Mouse (Mus musculus) liver, postnatal 0 days (tissue): Measurements from ENCODE around the gene Ccser1. TPM values are rescaled to one million over a fixed set of nuclear protein-coding genes. Genes with fewer than 3 reads are reported as not detected.

ENCODE experiments used
- ATAC-seq: fragments of 200-750 bp; cut with Nextera tagmentation; 2 replicates; pipeline ENCODE4 v1.8.0; 2017; ENCODE audit warnings: mild to moderate bottlenecking, moderate library complexity
- DNase-seq: peaks from one replicate; pipeline ENCODE4 v3.0.0-alpha.2; 2016
- H3K27ac ChIP-seq: fragments of 300-500 bp; sonication (generic); 2 replicates; pipeline ENCODE4 v1.5.1; 2014; ENCODE audit warnings: antibody characterized with exemption, moderate library complexity, mild to moderate bottlenecking, low read depth
- H3K27me3 ChIP-seq: fragments of 300-500 bp; sonication (generic); 2 replicates; pipeline ENCODE4 v1.6.1; 2014; ENCODE audit warnings: low read length, control low read depth, mixed read lengths; ENCODE audit not compliant: insufficient read depth
- H3K36me3 ChIP-seq: fragments of 300-500 bp; sonication (generic); replicated peaks from 2 replicates; pipeline ENCODE4 v1.6.1; 2014; ENCODE audit warnings: mild to moderate bottlenecking, control low read depth, low read length, moderate library complexity, mixed read lengths; ENCODE audit not compliant: insufficient read depth
- H3K4me1 ChIP-seq: fragments of 300-500 bp; sonication (generic); 2 replicates; pipeline ENCODE4 v1.6.1; 2014; ENCODE audit warnings: antibody characterized with exemption, mild to moderate bottlenecking, control low read depth; ENCODE audit not compliant: insufficient read depth
- H3K4me2 ChIP-seq: fragments of 300-500 bp; sonication (generic); 2 replicates; pipeline ENCODE4 v1.6.1; 2014; ENCODE audit warnings: low read depth, mild to moderate bottlenecking, low read length, moderate library complexity, mixed read lengths
- H3K4me3 ChIP-seq: fragments of 300-500 bp; sonication (generic); 2 replicates; pipeline ENCODE4 v1.5.1; 2014; ENCODE audit warnings: low read depth, low read length
- H3K9ac ChIP-seq: fragments of 300-500 bp; sonication (generic); replicated peaks from 2 replicates; pipeline ENCODE4 v1.6.1; 2014; ENCODE audit warnings: mild to moderate bottlenecking, moderate library complexity
- H3K9me3 ChIP-seq: fragments of 300-500 bp; sonication (generic); 2 replicates; pipeline ENCODE4 v1.6.1; 2016; ENCODE audit warnings: mild to moderate bottlenecking, control low read depth, low read length, mixed read lengths
- CTCF ChIP-seq: sonication (generic); IDR thresholded peaks from 2 replicates; pipeline ENCODE4 v1.5.1; 2016; ENCODE audit warnings: antibody characterized with exemption, low read depth
- EP300 ChIP-seq: IDR thresholded peaks from 2 replicates; pipeline ENCODE4 v1.6.1; 2016; ENCODE audit warnings: antibody characterized with exemption, low read depth, mild to moderate bottlenecking
- WGBS: fragments of 180-500 bp; shearing (Covaris S2); extraction: QIAGEN DNeasy Blood & Tissue Kit; methylation state at CpG from one replicate; pipeline ENCODE4 v1.1.7; 2014; ENCODE audit not compliant: insufficient replicate concordance; 5-methylcytosine and 5-hydroxymethylcytosine counted together
- polyA plus RNA-seq: library from polyadenylated mRNA; unstranded; fragments of >200 nt; fragmentation: Nextera tagmentation; extraction: Ambion mirVana; gene quantifications from 2 replicates; pipeline ENCODE4 v1.2.1, GENCODE M21; 2015

Gene Ccser1
- polyA plus RNA-seq, 1 experiment from 2014 or later: 0.18 TPM

GRCm38 (mm10) chr6:61540732-61541131 lies 360.6 kb downstream of the Ccser1 start:
- Histone ChIP-seq H3K4me1 (no peaks in the 10 kb centered on the region), H3K36me3 (no peaks in the 10 kb centered on the region), H3K27me3 (no peaks in the 10 kb centered on the region), H3K4me2 (no peak overlapping the region), H3K4me3 (no peak overlapping the region), H3K9ac (no peak overlapping the region), H3K27ac (no peak overlapping the region), H3K9me3 (no peaks in the 10 kb centered on the region)
- DNase-seq (no peak), ATAC-seq (no peak)
- no peak for TF ChIP-seq EP300
- TF ChIP-seq CTCF: no peak

GRCm38 (mm10) chr6:61543459-61544044 lies 363.4 kb downstream of the Ccser1 start:
- Histone ChIP-seq H3K27me3 (no peaks in the 10 kb centered on the region), H3K9ac (no peak overlapping the region), H3K36me3 (no peaks in the 10 kb centered on the region), H3K9me3 (no peaks in the 10 kb centered on the region), H3K4me1 (no peaks in the 10 kb centered on the region), H3K4me3 (no peak overlapping the region), H3K27ac (no peak overlapping the region), H3K4me2 (no peak overlapping the region)
- no peak for DNase-seq
- WGBS: 80% methylated on average over 7 of the region's 7 CpGs
- ATAC-seq: no peak
- TF ChIP-seq EP300: no peak

GRCm38 (mm10) chr6:61567551-61567950 lies 387.4 kb downstream of the Ccser1 start:
- TF ChIP-seq EP300 (no peak), CTCF (no peak)
- DNase-seq: no peak

GRCm38 (mm10) chr6:61567967-61568366 lies 387.8 kb downstream of the Ccser1 start:
- no peak for DNase-seq
- Histone ChIP-seq H3K36me3 (no peaks in the 10 kb centered on the region), H3K9me3 (no peaks in the 10 kb centered on the region), H3K4me1 (no peaks in the 10 kb centered on the region), H3K27ac (no peak overlapping the region), H3K9ac (no peak overlapping the region), H3K27me3 (no peaks in the 10 kb centered on the region), H3K4me3 (no peak overlapping the region), H3K4me2 (no peak overlapping the region)
- TF ChIP-seq CTCF: no peak
- TF ChIP-seq EP300: no peak
- WGBS: 78% methylated on average over 8 of the region's 8 CpGs
- no peak for ATAC-seq

More at GRCm38 (mm10) chr6:61567551-61567950, 387.4 kb downstream of the Ccser1 start:
- Histone ChIP-seq H3K9ac (no peak overlapping the region), H3K27me3 (no peaks in the 10 kb centered on the region), H3K4me3 (no peak overlapping the region), H3K36me3 (no peaks in the 10 kb centered on the region), H3K4me1 (no peaks in the 10 kb centered on the region), H3K9me3 (no peaks in the 10 kb centered on the region), H3K27ac (no peak overlapping the region), H3K4me2 (no peak overlapping the region)
- 54% methylated on average over 2 of the region's 2 CpGs for WGBS
- ATAC-seq: no peak

- Histone ChIP-seq H3K9ac (no peak overlapping the region), H3K4me1 (no peaks in the 10 kb centered on the region), H3K4me3 (no peak overlapping the region), H3K4me2 (no peak overlapping the region), H3K27ac (no peak overlapping the region), H3K9me3 (no peaks in the 10 kb centered on the region), H3K36me3 (no peaks in the 10 kb centered on the region), H3K27me3 (no peaks in the 10 kb centered on the region)
- TF ChIP-seq CTCF (no peak), EP300 (no peak)
- no peak for ATAC-seq
- no peak for DNase-seq
These were observed 401.6 kb downstream of the Ccser1 start for GRCm38 (mm10) chr6:61581696-61582095.

- Histone ChIP-seq H3K27ac (no peak overlapping the region), H3K9me3 (no peaks in the 10 kb centered on the region), H3K4me3 (no peak overlapping the region), H3K4me2 (no peak overlapping the region), H3K9ac (no peak overlapping the region), H3K27me3 (no peaks in the 10 kb centered on the region), H3K4me1 (no peaks in the 10 kb centered on the region), H3K36me3 (no peaks in the 10 kb centered on the region)
- ATAC-seq: no peak
- WGBS: 69% methylated on average over 2 of the region's 2 CpGs
- DNase-seq: no peak
- no peak for TF ChIP-seq CTCF
- TF ChIP-seq EP300: no peak
These were observed 408.9 kb downstream of the Ccser1 start for GRCm38 (mm10) chr6:61588999-61589398.

- Histone ChIP-seq H3K9me3 (no peaks in the 10 kb centered on the region), H3K4me3 (no peak overlapping the region), H3K4me2 (no peak overlapping the region), H3K36me3 (no peaks in the 10 kb centered on the region), H3K27me3 (no peaks in the 10 kb centered on the region), H3K9ac (no peak overlapping the region), H3K27ac (no peak overlapping the region), H3K4me1 (no peaks in the 10 kb centered on the region)
- ATAC-seq (no peak), DNase-seq (no peak)
- no peak for TF ChIP-seq CTCF
- TF ChIP-seq EP300: no peak
- WGBS: 75% methylated on average over 5 of the region's 5 CpGs
These were observed 421.8 kb downstream of the Ccser1 start for GRCm38 (mm10) chr6:61601911-61602310.
